Mouse (Mus musculus): ENCODE results near the gene Poll. TPM values are rescaled to one million over a fixed set of nuclear protein-coding genes. Genes with fewer than 3 reads are reported as not detected.

Poll gene
- total and polyA plus RNA-seq, 3 experiments, result 7.6 to 15.9 (median 9.4) TPM

DNA sequence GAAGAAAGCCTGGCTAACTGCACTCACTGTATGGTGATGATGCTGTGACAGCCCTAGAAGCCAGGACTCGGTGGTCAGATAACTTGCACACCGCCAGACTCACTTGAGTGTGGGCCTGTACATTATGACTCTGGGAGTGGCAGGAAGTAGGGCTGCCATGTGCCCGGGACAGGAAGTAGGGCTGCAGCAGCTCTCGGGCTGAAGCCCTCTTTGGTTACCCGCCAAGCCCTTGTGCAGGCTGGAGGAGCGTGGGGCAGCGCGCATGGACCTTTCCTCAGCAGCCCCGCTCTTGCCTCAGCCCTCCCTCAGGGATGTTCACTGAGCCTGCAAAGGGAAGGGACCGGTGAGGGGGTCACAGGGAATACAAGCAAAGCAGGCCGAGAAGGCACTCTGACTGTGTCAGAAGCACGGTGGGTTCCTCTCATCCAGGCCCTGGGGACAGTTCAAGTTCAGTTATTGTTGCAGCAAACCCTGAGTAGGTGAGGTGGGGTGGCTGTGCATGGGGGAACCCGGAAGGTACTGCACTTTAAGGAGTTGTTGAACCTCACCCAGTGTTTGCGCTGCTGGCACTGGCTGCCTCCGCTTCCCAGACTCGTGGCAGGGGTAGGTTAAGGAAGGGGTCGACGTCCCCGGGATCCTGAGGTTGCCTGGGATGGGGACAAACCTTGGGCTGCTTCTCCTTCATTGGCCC is 14.8 kb upstream of the Poll start:
- Histone ChIP-seq H3K27me3 (ENCODE audit: insufficient read depth, low read length) (no peaks in the 10 kb centered on the region), H3K9me3 (replicated peaks) (no peaks in the 10 kb centered on the region), H3K36me3 (replicated peaks) (peaks cover 92% of the 10 kb centered on the region), H3K4me3 (ENCODE audit: low read depth, low read length) (no peak overlapping the region; the same call in 1 of the 2 replicates), H3K4me1 (ENCODE audit: insufficient read depth, low read depth, low read length) (peaks cover 58% of the 10 kb centered on the region)
- DNase-seq (ENCODE audit: low spot score) (no peak), ATAC-seq (ENCODE audit: extremely low read depth, insufficient number of reproducible peaks, low FRiP score, poor library complexity, severe bottlenecking) (peak; percentile 17; the same call in 1 of the 2 replicates)
- no peak for TF ChIP-seq GATA2 (IDR thresholded peaks at IDR 0.05; ENCODE audit: borderline replicate concordance, low read depth, low read length)
- TF ChIP-seq TAL1 (conservative IDR thresholded peaks at IDR 0.05; ENCODE audit: low read depth, low read length), result no peak
- no peak for TF ChIP-seq CTCF (IDR thresholded peaks at IDR 0.05; ENCODE audit: low read depth, low read length)
- TF ChIP-seq POLR2AphosphoS5 (IDR thresholded peaks at IDR 0.05; ENCODE audit: insufficient replicate concordance, low read depth, low read length), result no peak
- TF ChIP-seq GATA1 (IDR thresholded peaks at IDR 0.05; ENCODE audit: borderline replicate concordance, low read length), result no peak

DNA sequence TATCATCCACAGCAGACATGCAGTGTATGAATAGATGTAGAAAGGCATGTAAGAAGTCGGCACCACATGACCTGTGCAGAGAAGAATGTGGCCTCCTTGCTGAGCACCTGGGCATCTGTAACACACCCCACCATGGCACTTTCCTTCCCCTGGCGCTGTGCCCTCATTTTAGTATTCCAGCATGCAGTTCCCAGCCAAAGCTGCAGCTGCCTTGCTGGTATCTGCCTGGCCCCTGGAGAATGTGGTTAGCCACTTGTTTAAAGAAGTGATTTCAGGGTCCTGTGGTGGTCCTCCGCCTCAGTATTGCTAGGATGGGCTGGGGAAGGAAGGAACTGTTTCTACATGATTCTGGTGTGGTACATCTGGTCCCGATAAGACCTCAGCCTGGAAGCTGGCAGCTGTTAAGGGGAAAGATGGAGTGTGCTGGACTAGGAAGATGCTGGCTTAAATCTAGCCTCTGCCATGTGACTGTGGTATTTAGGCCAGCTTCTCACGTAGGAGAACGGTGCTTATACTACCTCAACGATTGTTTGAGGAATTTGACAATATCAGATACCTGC is 14.1 kb upstream of the Poll start:
- H3K4me1 ChIP-seq (ENCODE audit: insufficient read depth, low read depth, low read length), result peaks cover 58% of the 10 kb centered on the region

DNA sequence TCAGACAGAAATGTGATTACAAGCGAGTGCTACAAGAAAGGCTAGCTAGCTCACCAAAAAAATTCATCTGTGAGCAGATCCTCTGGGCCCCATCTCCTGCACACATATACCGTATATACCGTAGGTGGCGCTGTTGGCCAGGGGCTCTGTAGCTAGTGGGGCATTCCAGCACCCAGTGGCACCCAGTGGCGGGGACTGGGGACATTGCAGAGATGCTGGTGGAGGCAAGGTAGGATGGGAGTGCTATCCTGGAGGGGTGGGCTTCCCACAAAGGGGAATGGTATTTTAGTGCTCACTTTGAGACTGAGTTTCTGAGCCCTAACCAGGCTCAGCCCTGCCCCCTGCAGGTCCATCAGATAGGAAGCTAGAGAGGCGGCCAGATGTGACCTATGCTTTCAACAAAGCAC is 13.5 kb upstream of the Poll start:
- peak; percentile 42 for ATAC-seq (ENCODE audit: extremely low read depth, insufficient number of reproducible peaks, low FRiP score, poor library complexity, severe bottlenecking)
- H3K4me1 ChIP-seq (ENCODE audit: insufficient read depth, low read depth, low read length), result peaks cover 58% of the 10 kb centered on the region
- peak; percentile 69 for DNase-seq (ENCODE audit: low spot score)
- H3K27me3 ChIP-seq (ENCODE audit: insufficient read depth, low read length), result no peaks in the 10 kb centered on the region
- H3K9me3 ChIP-seq (replicated peaks), result no peaks in the 10 kb centered on the region
- no peak overlapping the region for H3K4me3 ChIP-seq (ENCODE audit: low read depth, low read length)
- peak; percentile 89 for TF ChIP-seq CTCF (IDR thresholded peaks at IDR 0.05; ENCODE audit: low read depth, low read length)
- no peak for TF ChIP-seq GATA1 (IDR thresholded peaks at IDR 0.05; ENCODE audit: borderline replicate concordance, low read length)
- H3K36me3 ChIP-seq (replicated peaks), result peaks cover 90% of the 10 kb centered on the region

More for the DNA sequence above, 14.1 kb upstream of the Poll start:
- TF ChIP-seq GATA1 (IDR thresholded peaks at IDR 0.05; ENCODE audit: borderline replicate concordance, low read length) (no peak), GATA2 (IDR thresholded peaks at IDR 0.05; ENCODE audit: borderline replicate concordance, low read depth, low read length) (no peak), TAL1 (conservative IDR thresholded peaks at IDR 0.05; ENCODE audit: low read depth, low read length) (no peak), POLR2AphosphoS5 (IDR thresholded peaks at IDR 0.05; ENCODE audit: insufficient replicate concordance, low read depth, low read length) (no peak), CTCF (IDR thresholded peaks at IDR 0.05; ENCODE audit: low read depth, low read length) (no peak)
- ATAC-seq (ENCODE audit: extremely low read depth, insufficient number of reproducible peaks, low FRiP score, poor library complexity, severe bottlenecking) (no peak), DNase-seq (ENCODE audit: low spot score) (no peak)
- Histone ChIP-seq H3K36me3 (replicated peaks) (peaks cover 90% of the 10 kb centered on the region), H3K4me3 (ENCODE audit: low read depth, low read length) (no peak overlapping the region), H3K9me3 (replicated peaks) (no peaks in the 10 kb centered on the region), H3K27me3 (ENCODE audit: insufficient read depth, low read length) (no peaks in the 10 kb centered on the region)

DNA sequence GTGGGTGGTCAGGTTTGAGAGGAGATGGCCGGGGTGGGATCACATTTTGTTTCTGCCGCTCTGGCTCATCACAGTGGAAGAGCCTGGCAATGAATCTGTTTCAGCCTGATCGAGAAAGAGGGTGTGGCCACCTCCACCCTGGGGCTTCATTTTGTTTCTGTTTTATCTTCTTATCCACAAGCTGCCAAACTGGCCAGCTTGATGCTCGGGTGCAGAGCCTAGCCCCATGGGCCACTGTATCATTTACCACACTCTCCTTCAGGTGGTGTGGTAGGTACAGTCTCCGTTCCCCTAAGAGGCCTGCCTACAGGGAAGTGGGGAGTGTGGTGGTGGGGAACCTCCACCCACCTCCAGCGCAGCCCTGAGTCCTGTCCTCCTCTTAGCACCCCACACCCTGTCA is 12.7 kb upstream of the Poll start:
- Histone ChIP-seq H3K9me3 (replicated peaks) (no peaks in the 10 kb centered on the region), H3K4me1 (ENCODE audit: insufficient read depth, low read depth, low read length) (peaks cover 58% of the 10 kb centered on the region), H3K4me3 (ENCODE audit: low read depth, low read length) (no peak overlapping the region; the same call in 1 of the 2 replicates), H3K27me3 (ENCODE audit: insufficient read depth, low read length) (no peaks in the 10 kb centered on the region), H3K36me3 (replicated peaks) (peaks cover 88% of the 10 kb centered on the region)
- DNase-seq (ENCODE audit: low spot score) (no peak), ATAC-seq (ENCODE audit: extremely low read depth, insufficient number of reproducible peaks, low FRiP score, poor library complexity, severe bottlenecking) (no peak)
- TF ChIP-seq GATA1 (IDR thresholded peaks at IDR 0.05; ENCODE audit: borderline replicate concordance, low read length) (no peak), GATA2 (IDR thresholded peaks at IDR 0.05; ENCODE audit: borderline replicate concordance, low read depth, low read length) (no peak), CTCF (IDR thresholded peaks at IDR 0.05; ENCODE audit: low read depth, low read length) (no peak), POLR2AphosphoS5 (IDR thresholded peaks at IDR 0.05; ENCODE audit: insufficient replicate concordance, low read depth, low read length) (no peak), TAL1 (conservative IDR thresholded peaks at IDR 0.05; ENCODE audit: low read depth, low read length) (no peak)

DNA sequence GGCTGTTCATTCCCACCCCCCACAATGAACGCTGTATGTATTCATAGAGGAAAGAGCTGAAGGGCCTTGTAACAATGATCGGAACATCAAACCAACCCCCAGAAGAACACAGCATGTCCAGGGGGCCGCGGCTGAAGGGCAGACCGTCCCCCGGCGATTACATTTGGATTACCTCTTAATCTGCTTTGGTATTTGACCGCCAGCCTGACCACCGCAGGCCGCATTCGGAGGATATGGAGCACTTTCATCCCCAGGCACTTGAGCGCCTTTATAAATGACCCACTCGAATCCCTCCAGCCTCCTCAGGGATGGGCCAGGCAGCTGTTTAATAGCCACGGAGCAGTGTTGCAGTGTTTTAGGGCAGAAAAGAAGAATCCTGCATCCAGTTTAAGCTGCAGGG is 7.0 kb upstream of the Poll start:
- H3K36me3 ChIP-seq (replicated peaks), result peaks cover 82% of the 10 kb centered on the region

DNA sequence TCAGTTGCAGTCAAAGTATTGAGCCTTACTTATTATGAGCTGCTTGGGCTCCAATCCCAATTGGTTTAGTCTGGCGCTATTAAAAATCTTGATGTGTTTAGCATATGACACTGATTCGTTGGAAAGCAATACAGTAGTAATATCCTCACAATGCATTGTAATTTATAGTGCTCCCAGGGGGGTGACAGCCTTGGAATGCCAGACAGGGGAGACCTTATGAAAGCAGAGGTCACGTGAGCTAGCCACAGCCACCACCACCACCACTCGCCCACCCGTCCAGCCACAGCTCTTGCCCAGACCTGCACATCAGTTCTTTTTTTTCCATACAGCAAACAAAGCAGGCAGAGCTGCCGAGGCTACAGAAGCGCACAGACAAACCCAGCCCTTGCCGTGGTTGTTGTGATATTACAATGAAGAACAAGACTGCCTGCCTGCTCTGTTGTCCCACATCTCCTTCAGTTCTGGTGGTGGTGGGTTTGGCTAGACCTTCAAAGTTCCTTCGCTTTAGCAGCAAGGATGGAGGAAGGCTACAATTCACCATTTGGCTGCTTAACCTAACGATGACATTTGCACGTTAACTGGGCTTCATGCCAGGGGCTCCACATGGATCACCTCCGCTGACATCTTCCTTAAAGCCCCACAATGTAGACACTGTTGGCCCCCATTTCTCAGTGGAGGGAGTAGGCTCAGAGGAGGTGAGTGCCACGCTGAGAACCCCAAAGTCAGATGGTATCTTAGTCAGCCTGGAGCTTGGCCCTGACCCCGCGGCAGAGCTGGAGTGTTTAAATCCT is 5.8 kb upstream of the Poll start:
- TF ChIP-seq GATA2 (IDR thresholded peaks at IDR 0.05; ENCODE audit: borderline replicate concordance, low read depth, low read length), result no peak
- TF ChIP-seq POLR2AphosphoS5 (IDR thresholded peaks at IDR 0.05; ENCODE audit: insufficient replicate concordance, low read depth, low read length), result no peak
- no peak for TF ChIP-seq CTCF (IDR thresholded peaks at IDR 0.05; ENCODE audit: low read depth, low read length)
- TF ChIP-seq TAL1 (conservative IDR thresholded peaks at IDR 0.05; ENCODE audit: low read depth, low read length), result no peak
- no peak for TF ChIP-seq GATA1 (IDR thresholded peaks at IDR 0.05; ENCODE audit: borderline replicate concordance, low read length)
- Histone ChIP-seq H3K27me3 (ENCODE audit: insufficient read depth, low read length) (no peaks in the 10 kb centered on the region), H3K4me3 (ENCODE audit: low read depth, low read length) (no peak overlapping the region), H3K9me3 (replicated peaks) (no peaks in the 10 kb centered on the region), H3K4me1 (ENCODE audit: insufficient read depth, low read depth, low read length) (peaks cover 21% of the 10 kb centered on the region), H3K36me3 (replicated peaks) (peaks cover 72% of the 10 kb centered on the region)
- no peak for DNase-seq (ENCODE audit: low spot score)
- no peak for ATAC-seq (ENCODE audit: extremely low read depth, insufficient number of reproducible peaks, low FRiP score, poor library complexity, severe bottlenecking)

More for the DNA sequence above, 7.0 kb upstream of the Poll start:
- peaks cover 15% of the 10 kb centered on the region for H3K4me1 ChIP-seq (ENCODE audit: insufficient read depth, low read depth, low read length)
- ATAC-seq (ENCODE audit: extremely low read depth, insufficient number of reproducible peaks, low FRiP score, poor library complexity, severe bottlenecking), result no peak
- no peak for DNase-seq (ENCODE audit: low spot score)
- H3K27me3 ChIP-seq (ENCODE audit: insufficient read depth, low read length), result no peaks in the 10 kb centered on the region
- TF ChIP-seq GATA2 (IDR thresholded peaks at IDR 0.05; ENCODE audit: borderline replicate concordance, low read depth, low read length) (no peak), GATA1 (IDR thresholded peaks at IDR 0.05; ENCODE audit: borderline replicate concordance, low read length) (no peak), POLR2AphosphoS5 (IDR thresholded peaks at IDR 0.05; ENCODE audit: insufficient replicate concordance, low read depth, low read length) (no peak), TAL1 (conservative IDR thresholded peaks at IDR 0.05; ENCODE audit: low read depth, low read length) (no peak), CTCF (IDR thresholded peaks at IDR 0.05; ENCODE audit: low read depth, low read length) (no peak)
- no peak overlapping the region for H3K4me3 ChIP-seq (ENCODE audit: low read depth, low read length)
- no peaks in the 10 kb centered on the region for H3K9me3 ChIP-seq (replicated peaks)
